Mouse (Mus musculus) spleen, postnatal 14 days (tissue): ENCODE measurements around the gene Hapln2.

Experiments
- DNase-seq, 2 experiments: peaks; one replicate each; pipeline ENCODE4 v3.0.0; 2021 to 2022; ENCODE audit warnings: low spot score in 2 of 2

The Hapln2 gene

DNA sequence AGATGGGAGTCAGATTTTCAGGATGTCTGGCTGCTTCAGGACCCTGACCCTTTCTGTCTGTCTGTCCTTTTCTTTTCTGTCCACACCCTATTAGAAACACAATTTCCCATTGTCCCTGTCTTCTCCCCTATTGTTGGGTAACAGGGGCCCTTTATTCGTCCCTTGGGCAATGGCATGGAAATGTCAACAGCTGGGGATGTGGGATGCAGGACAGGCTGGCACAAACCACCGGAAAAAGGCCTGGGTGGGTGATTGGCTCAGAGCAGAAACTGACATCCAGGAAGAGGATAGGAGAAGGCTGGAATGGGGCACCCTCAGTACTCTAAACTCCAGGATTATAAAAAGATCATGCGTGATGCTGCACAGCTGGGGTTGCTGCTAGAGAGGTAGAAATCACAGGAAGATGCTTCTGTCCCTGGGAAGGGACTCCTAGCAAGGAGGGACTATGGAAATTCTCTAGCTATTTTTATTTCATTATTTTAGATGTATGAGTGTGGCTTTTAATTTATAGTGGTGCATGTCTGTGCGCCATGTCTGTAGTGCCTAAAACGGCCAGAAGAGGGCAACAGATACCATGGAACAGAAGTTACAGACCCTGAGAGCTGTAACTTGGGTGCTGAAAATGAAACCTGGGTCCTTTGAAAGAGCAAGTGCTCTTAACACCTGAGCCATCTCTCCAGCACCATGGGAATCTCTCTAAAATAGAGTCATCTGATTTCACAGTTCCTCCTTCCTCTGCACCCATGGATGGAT lies at the start of gene Hapln2:
Hapln2 (minus strand) TSS at position 150 of the 753 bp plus-strand sequence.
- DNase-seq = no peak

GRCm38 (mm10) chr3:88074766-88075165 lies 47.4 kb upstream of the Hapln2 start:
- no peak for DNase-seq

- DNase-seq = no peak
Observed at GRCm38 (mm10) chr3:88074351-88074750, 47.0 kb upstream of the Hapln2 start.

DNA sequence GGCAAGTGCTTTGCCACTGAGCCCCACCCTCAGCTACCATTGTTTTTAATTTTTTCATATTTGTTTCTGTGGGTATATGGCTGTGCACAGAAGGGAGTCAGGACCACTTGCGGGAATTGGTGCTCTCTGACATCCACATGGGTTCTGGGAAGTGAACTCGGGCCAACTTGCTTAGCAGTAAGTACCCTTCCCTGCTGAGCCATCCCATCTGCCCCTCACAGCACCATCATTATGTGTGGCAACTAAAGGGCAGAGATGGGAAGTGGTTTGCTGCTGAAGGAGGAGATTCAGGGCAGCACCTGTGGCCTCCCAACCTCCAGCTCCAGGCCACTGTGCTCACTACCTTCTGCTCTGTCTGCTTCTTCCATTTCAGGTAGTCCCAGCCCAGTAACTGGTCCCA lies 46.2 kb upstream of the Hapln2 start:
- no peak for DNase-seq

- DNase-seq = peak; percentile 65 to 78
Observed at GRCm38 (mm10) chr3:88071783-88072182, 44.4 kb upstream of the Hapln2 start.

DNA sequence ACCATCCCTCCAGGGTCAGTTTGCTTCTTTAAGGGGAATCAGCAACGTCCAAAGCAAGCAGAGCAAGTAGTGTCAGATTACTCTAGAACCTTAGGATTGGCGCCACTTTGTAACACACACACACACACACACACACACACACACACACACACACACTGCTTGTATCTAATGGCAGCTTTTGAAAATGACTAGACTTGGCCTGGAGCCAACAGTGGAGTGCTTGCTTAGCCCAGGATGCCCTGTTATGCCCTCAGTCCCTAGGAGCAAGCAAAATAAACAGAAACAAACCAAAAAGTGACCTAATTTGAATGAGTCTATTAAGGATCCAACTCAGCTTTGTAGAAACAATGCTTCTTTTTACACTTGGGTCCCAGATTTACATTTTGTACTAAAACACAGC lies 41.0 kb upstream of the Hapln2 start:
- no peak for DNase-seq

- DNase-seq = peak; percentile 69 to 75
Observed at GRCm38 (mm10) chr3:88057902-88058696, 30.7 kb upstream of the Hapln2 start, which contains the start of gene Naxe. TSS of gene Naxe (minus strand) at chr3:88058495.

DNA sequence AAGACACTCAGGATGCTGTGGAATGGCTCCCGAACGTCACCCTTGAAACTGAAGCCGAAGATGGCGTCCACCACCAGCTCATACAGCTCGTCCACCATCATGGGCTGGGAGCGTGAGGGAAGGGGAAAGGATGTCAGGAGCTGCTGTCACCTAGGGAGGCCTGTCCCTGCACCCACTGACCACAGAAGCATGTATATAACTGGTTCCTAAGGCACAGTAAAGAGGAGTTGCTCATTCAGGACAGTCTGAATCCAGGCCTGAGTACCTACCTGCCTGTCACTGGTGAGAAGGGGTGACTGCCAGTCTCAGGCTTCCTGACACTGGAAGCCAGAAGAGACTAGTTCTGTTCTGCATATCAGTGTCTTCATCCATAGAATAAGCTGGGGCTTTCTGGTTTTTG lies 29.6 kb upstream of the Hapln2 start:
- no peak for DNase-seq

GRCm38 (mm10) chr3:88049532-88049931 lies 22.1 kb upstream of the Hapln2 start:
- DNase-seq = no peak

DNA sequence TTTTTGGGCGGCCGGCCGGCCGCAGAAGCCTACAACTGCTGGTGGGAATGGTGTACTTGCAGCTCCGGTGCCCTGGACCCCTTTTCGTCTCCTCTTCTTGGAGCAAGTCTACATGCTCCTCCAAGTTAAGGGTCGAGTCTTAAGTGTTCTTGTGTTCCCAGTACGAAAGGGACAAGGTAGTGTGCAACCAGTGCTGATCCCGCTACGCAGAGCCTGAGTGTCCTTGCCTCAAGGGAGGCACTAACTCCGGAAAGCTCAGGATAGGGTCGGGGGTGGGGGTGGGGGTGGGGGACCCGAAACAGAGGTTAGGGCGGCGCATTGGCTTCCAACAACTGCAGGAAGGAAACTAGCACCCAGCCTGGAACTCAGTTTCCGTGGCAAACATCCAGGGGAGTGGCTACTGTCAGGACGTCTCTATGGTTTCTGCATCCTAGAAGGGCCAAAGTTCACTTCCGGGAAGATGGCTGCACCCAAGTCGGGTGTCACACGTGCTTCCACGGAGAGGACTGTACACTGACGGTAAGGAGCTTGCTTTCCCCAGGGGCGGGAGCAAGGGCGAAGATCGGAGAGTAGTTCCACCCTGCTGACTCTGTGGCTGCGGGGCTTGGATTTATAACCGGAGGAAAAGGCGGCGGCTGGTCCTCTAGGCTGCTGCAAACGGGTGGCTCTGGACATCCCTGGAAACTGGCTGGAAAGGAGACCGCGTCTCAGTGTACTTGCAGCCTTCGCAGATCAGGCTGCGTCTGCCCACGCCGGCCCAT lies 15.5 kb upstream of the Hapln2 start, which contains the start of gene Gpatch4:
Gpatch4 (plus strand) TSS at position 448 of the 761 bp plus-strand sequence.
- peak; percentile 39 to 72 for DNase-seq

DNA sequence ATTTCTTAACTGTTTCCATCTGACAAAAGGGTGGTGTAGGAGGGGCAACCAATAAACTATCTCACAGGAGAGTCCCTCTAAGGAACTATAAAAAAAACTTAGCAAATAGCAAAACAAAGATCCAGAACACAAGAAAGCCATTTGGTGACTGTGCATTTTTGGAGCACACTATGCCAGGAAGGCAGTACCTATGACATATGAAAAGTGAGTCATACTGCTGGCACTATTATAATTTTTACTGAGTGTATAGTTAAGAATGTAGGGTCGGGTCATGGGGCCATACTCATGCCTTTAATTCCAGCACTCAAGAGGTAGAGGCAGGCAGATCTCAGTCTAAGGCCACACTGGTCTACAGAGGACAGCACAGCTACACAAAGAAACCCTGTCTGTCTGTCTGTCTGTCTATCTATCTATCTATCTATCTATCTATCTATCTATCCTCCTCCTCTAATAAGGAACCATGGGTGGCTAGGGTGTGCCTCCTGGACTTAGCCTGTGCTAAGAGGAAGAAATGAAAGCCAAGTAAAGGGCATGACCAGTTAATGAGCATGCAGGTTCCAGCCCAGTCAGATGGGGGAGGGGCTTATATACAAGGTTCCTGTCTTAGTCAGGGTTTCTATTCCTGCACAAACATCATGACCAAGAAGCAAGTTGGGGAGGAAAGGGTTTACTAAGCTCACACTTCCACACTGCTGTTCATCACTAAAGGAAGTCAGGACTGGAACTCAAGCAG lies 8.3 kb upstream of the Hapln2 start:
- no peak for DNase-seq

- no peak for DNase-seq
Observed at GRCm38 (mm10) chr3:88033506-88033905, 6.1 kb upstream of the Hapln2 start.

DNA sequence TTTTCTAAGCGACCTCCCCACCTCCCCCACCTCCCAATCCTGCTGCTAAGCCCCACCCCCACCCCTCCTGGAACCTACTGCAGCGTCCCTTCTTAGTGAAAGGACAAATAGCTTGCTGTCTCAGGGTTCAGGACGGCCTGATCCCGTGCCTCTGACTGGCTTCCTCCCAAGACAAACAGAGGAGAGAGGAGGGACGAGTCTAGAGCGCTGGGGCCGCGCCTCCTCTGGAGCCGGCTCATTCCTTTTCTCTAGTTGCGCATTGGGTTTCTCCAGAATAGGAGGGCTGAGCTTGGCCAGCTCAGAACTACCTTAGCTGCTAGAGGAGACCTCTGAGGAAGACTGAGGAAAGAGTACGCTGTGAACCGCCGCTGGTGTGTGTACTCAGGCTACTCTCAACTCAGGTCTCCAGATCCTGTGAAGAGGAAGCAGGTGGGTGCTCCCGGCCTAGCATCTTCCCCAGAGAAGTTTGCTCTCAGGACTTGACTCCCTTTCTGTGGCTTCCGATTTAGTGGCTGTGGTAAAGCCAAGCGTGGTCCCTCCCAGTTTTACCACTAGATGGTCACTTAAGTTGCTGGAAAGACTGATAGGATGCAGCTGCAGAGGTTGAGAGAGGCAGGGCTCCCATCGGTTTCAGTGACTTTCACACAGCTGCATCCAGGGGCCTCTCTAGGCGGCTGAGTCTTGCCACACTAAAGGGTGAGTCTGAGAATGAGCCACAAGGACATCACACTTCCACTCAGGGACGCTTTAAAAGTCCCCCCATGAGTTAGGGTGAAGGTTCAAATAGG lies 3.4 kb upstream of the Hapln2 start:
- no peak for DNase-seq

GRCm38 (mm10) chr3:88026823-88027222 lies 560 bp downstream of the Hapln2 start:
- no peak for DNase-seq

DNA sequence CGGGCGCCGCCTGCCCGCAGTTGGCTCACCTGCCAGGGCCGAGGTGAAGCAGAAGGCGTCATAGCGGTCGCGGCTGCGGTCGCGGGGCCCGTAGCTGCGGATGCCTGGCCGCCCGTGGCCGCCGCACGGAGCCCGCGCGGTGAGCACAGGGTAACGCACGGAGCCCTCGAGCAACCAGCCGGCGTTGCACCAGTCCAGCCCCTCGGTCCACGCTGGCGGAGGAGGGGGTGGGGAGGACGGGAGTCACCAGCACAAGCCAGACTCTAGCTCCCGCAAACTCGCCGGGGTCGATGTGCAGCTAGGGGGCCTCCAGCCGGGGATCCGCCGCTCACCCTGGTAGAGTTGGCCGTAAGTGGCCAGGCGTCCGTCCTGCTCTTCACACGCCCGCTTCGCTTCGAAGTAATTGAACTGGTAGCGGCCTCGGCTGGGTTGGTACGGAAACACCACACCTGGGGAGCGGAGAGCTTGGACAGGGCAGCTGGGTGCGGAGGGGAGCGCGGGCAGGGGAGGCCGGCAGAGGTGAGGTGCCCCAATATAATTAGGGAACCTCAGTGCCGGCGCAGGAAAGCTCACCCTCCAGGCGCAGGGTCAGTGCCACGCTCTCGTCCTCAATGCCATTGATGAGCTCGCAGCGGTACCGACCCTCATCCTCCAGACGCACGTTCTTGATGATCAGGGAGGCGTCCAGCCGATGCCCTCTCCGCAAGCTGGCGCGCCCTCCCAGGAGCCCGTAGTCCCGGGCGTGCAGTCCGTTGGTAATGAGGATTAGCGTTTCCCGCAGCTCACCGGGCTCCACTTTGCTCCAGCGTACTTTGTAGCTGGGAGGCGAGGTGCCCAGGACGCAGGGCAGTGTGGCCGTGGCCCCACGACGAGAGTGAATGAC lies 4.0 kb downstream of the Hapln2 start:
- no peak for DNase-seq

GRCm38 (mm10) chr3:88022322-88023191 lies 4.8 kb downstream of the Hapln2 start:
- peak; percentile 58 to 59 for DNase-seq

GRCm38 (mm10) chr3:88010634-88011265 lies 16.6 kb downstream of the Hapln2 start:
- DNase-seq = no peak
